13 mouse cellular contexts compared by ENCODE assay signal in genomic region chr19:46697840-46698517, GRCm38 (mm10). TPM values are rescaled to one million over a fixed set of nuclear protein-coding genes. Genes with fewer than 3 reads are reported as not detected.
DNase-seq lines count a peak whose midpoint lies in the region; ATAC-seq and TF ChIP-seq lines count a peak whose summit lies in the region.
"Had no signal": no experiment of that assay in that cellular context is flagged by ENCODE, and none has a peak within 500 bp of the region (broad histone marks: within the 10 kb centered on the region; RNA-seq: fewer than 3 reads in every experiment).

No protein-coding gene starts in this region.

- DNase-seq in midbrain, embryonic 10.5 days (ENCODE audit: low spot score): no peak
- no peak for DNase-seq in midbrain, postnatal 0 days (ENCODE audit: low spot score)
- peak; percentile 23 for DNase-seq in ZHBTc4 (ENCODE audit: low read depth, low spot score)
- DNase-seq in splenic B cell, adult 2 months (ENCODE audit: low read depth, low spot score): peak; percentile 85
- no peak for DNase-seq in urinary bladder, postnatal 36 days (ENCODE audit: low spot score in 2 of 2)
- DNase-seq in heart, postnatal 36 days: no peak
- DNase-seq: heart, adult 11 months; kidney, adult 2 months had no signal

- H3K4me2 ChIP-seq in midbrain, postnatal 0 days (ENCODE audit: low read depth, low read length, poor library complexity, severe bottlenecking): no peak overlapping the region
- H3K4me2 ChIP-seq: liver, embryonic 15.5 days had no signal

- H3K4me3 ChIP-seq in midbrain, embryonic 10.5 days: no peak overlapping the region
- no peak overlapping the region for H3K4me3 ChIP-seq in midbrain, postnatal 0 days (ENCODE audit: low read depth, low read length)
- H3K4me3 ChIP-seq: layer of hippocampus, adult 2 months; liver, embryonic 15.5 days had no signal

- H3K27ac ChIP-seq in midbrain, embryonic 10.5 days (replicated peaks): 0 out of 2 replicates have a peak overlapping the region, but pooled peaks have one; percentile 33
- H3K27ac ChIP-seq in midbrain, postnatal 0 days (ENCODE audit: low read depth, low read length): no peak overlapping the region
- H3K27ac ChIP-seq: layer of hippocampus, adult 2 months; liver, embryonic 15.5 days had no signal

- H3K9ac ChIP-seq in midbrain, postnatal 0 days (replicated peaks; ENCODE audit: low read length, poor library complexity, severe bottlenecking): no peak overlapping the region
- H3K9ac ChIP-seq: liver, embryonic 15.5 days had no signal

- 52% methylated on average over 19 of the region's 19 CpGs for WGBS in midbrain, embryonic 10.5 days
- 47% methylated on average over 19 of the region's 19 CpGs for whole genome bisulfite sequencing in midbrain, postnatal 0 days

- TF ChIP-seq CTCF in midbrain, postnatal 0 days (IDR thresholded peaks at IDR 0.05): no peak

- intact Hi-C loops in heart, postnatal 36 days (cut with DNase I): no loop called here

- H3K4me1 ChIP-seq in midbrain, embryonic 10.5 days: peaks cover 9% of the 10 kb centered on the region
- no peaks in the 10 kb centered on the region for H3K4me1 ChIP-seq in midbrain, postnatal 0 days (ENCODE audit: insufficient read depth, low read length)
- H3K4me1 ChIP-seq: liver, embryonic 15.5 days had no signal

- ATAC-seq in midbrain, postnatal 0 days (ENCODE audit: low FRiP score): no peak
- ATAC-seq in megakaryocyte progenitor cell, adult 5-6 weeks (replicated peaks; ENCODE audit: poor library complexity): peak; percentile 54
- ATAC-seq: hindbrain, embryonic 16.5 days had no signal

- no peaks in the 10 kb centered on the region for H3K27me3 ChIP-seq in midbrain, embryonic 10.5 days (ENCODE audit: low read depth, poor library complexity, severe bottlenecking)
- no peaks in the 10 kb centered on the region for H3K27me3 ChIP-seq in midbrain, postnatal 0 days (ENCODE audit: insufficient read depth, low read length)
- no peaks in the 10 kb centered on the region for H3K27me3 ChIP-seq in splenic B cell, adult 2 months (ENCODE audit: control insufficient read depth, insufficient read depth, low read length, poor library complexity, severe bottlenecking)
- H3K27me3 ChIP-seq: liver, embryonic 15.5 days had no signal

- H3K36me3 ChIP-seq in midbrain, embryonic 10.5 days: peaks cover 38% of the 10 kb centered on the region
- H3K36me3 ChIP-seq in midbrain, postnatal 0 days (ENCODE audit: insufficient read depth, low read length): peaks cover 13% of the 10 kb centered on the region; the same call in 1 of the 2 replicates
- H3K36me3 ChIP-seq in splenic B cell, adult 2 months (ENCODE audit: control insufficient read depth, insufficient read depth, low read length, poor library complexity, severe bottlenecking): no peaks in the 10 kb centered on the region; the same call in 1 of the 2 replicates

- no peaks in the 10 kb centered on the region for H3K9me3 ChIP-seq in midbrain, embryonic 10.5 days (replicated peaks)
- H3K9me3 ChIP-seq in midbrain, postnatal 0 days (ENCODE audit: low read length): no peaks in the 10 kb centered on the region
- H3K9me3 ChIP-seq: liver, embryonic 15.5 days had no signal

RNA-seq across cellular contexts. Expression of gene Borcs7, which starts 8.3 kb away (rescaled TPM):
- 14.2 and 17.4 TPM in 2 replicates for polyA plus RNA-seq in midbrain, embryonic 10.5 days (2016; fragmentation: Nextera tagmentation; extraction: Ambion mirVana)
- 13.2 and 16.3 TPM in 2 replicates for total RNA-seq in midbrain, postnatal 0 days (2014; rRNA removed)
- polyA plus RNA-seq in midbrain, postnatal 0 days (2015; fragmentation: Nextera tagmentation; extraction: Ambion mirVana): 41.3 and 43.0 TPM in 2 replicates
- total RNA-seq in megakaryocyte progenitor cell, adult 5-6 weeks (2015): 14.1 TPM in 2 replicates
- total RNA-seq in megakaryocyte progenitor cell, adult 5-6 weeks (2017): 4.6 and 6.5 TPM in 2 replicates
- total RNA-seq in heart, postnatal 36 days (2021): 1 to 10 TPM; 9.3 to 9.5 TPM

RNA-seq across cellular contexts. Expression of gene As3mt, which starts 9.3 kb away (rescaled TPM):
- polyA plus RNA-seq in midbrain, embryonic 10.5 days (2016; fragmentation: Nextera tagmentation; extraction: Ambion mirVana): 30.0 and 32.4 TPM in 2 replicates
- total RNA-seq in midbrain, postnatal 0 days (2014; rRNA removed): 21.3 and 28.9 TPM in 2 replicates
- polyA plus RNA-seq in midbrain, postnatal 0 days (2015; fragmentation: Nextera tagmentation; extraction: Ambion mirVana): 36.4 and 37.9 TPM in 2 replicates
- 31.2 and 43.3 TPM in 2 replicates for total RNA-seq in megakaryocyte progenitor cell, adult 5-6 weeks (2015)
- total RNA-seq in megakaryocyte progenitor cell, adult 5-6 weeks (2017): 54.4 and 65.8 TPM in 2 replicates
- 10 to 100 TPM; 88.6 to 96.2 TPM for total RNA-seq in heart, postnatal 36 days (2021)

RNA-seq across cellular contexts. Expression of gene Cyp17a1, which starts 25.0 kb away (rescaled TPM):
- polyA plus RNA-seq in midbrain, embryonic 10.5 days (2016; fragmentation: Nextera tagmentation; extraction: Ambion mirVana): not detected in 2 replicates
- not detected in 2 replicates for total RNA-seq in midbrain, postnatal 0 days (2014; rRNA removed)
- not detected in 2 replicates for polyA plus RNA-seq in midbrain, postnatal 0 days (2015; fragmentation: Nextera tagmentation; extraction: Ambion mirVana)
- not detected in 2 replicates for total RNA-seq in megakaryocyte progenitor cell, adult 5-6 weeks (2015)
- total RNA-seq in megakaryocyte progenitor cell, adult 5-6 weeks (2017): not detected in 2 replicates
- total RNA-seq in heart, postnatal 36 days (2021): not detected
- total RNA-seq: layer of hippocampus, adult 2 months; left cerebral cortex, postnatal 36 days had no signal
- polyA plus RNA-seq: hindbrain, embryonic 16.5 days had no signal

Comparison
In these comparisons a context has a peak if more than half of its experiments do, and no peak if none do; other contexts are left out.
1. DNase-seq: peak in ZHBTc4 (single experiment) and splenic B cell, adult 2 months (single experiment); none in midbrain, embryonic 10.5 days (single experiment), midbrain, postnatal 0 days (single experiment), urinary bladder, postnatal 36 days (0 of 2) and heart, postnatal 36 days (0 of 2).